Mouse (Mus musculus) effector memory CD4-positive, alpha-beta T cell, adult 7 months (primary cell): ENCODE results near the gene Prrt4. TPM values are rescaled to one million over a fixed set of nuclear protein-coding genes. Genes with fewer than 3 reads are reported as not detected.

Source experiments
- polyA plus RNA-seq: library from polyadenylated mRNA; unstranded; fragments of 100-300 nt; shearing (Covaris generic); gene quantifications from one replicate; pipeline ENCODE4 v1.2.1, GENCODE M21; 2017

Prrt4 gene
- polyA plus RNA-seq: 0.48 TPM

DNA sequence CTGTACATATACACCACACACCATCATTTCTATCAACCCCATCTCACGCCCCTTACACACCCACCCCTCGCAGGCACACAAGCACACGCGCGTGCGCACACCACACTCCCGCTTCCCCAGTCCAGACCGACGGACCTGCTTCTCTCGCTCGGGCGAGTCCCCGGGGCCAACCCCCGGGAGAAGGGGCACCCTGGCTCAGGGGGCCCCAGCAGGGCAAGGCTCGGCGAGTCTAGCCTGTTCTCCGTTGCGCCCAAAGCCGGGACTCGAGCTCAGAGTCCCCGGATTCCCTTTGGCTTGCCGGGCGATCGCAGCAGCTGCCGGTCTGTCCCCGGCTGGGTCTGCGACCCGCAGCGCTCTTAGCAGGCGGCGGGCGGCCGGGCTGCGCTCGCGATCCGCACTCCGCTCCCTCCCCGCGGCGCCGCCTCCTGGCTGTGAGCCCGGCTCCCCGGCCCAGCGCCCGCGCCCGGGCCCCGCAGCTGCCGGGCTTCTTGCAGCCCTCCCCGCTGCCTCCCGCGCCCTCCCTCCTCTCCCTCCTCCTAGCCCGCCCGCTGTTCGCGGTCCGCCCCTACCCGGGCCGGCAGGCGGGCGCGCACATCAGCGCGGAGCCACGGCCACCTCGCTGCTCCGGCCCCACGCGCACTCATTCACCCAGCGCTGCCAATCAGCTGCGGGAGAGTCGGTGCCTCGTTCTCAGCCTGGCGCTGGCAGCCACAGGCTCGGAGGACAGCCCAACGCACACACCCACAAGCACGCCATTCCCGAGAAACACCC, at the start of gene Prrt4:
TSS of gene Prrt4 (minus strand) at position 697 of the 771 bp plus-strand sequence.

DNA sequence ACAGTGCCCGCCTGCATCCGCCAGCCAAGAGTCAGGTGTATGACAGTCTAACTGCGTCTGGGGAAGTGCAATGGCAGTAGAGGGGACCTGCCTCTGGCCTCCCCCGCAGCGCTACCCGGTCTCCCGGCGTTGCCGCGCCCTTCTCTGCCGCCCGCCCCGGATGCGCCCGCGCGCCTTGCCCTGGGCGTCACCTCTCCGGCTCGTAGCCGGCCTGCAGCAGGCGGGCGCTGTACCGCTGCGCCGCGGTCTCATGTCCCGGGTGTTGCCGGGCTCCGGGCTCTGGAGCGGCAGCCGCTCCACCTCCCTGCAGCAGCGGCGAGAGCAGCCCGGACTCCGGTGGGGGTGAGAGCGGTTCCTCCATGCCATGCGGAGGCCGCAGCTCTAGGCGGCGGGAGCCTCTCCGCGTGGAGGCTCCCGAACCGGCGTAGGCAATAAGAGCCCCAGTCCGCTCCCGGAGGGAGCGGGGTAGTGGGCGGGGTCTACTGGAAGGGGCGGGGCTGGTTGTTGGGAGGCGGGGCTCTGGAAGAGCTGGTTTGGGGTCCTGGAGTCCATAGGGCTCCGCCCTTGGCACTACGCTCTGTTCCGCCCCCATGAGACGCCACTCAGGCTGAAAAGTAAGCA, 36.6 kb upstream of the Prrt4 start, which contains the start of gene Impdh1:
TSS of gene Impdh1 (minus strand) at position 484 of the 621 bp plus-strand sequence.

DNA sequence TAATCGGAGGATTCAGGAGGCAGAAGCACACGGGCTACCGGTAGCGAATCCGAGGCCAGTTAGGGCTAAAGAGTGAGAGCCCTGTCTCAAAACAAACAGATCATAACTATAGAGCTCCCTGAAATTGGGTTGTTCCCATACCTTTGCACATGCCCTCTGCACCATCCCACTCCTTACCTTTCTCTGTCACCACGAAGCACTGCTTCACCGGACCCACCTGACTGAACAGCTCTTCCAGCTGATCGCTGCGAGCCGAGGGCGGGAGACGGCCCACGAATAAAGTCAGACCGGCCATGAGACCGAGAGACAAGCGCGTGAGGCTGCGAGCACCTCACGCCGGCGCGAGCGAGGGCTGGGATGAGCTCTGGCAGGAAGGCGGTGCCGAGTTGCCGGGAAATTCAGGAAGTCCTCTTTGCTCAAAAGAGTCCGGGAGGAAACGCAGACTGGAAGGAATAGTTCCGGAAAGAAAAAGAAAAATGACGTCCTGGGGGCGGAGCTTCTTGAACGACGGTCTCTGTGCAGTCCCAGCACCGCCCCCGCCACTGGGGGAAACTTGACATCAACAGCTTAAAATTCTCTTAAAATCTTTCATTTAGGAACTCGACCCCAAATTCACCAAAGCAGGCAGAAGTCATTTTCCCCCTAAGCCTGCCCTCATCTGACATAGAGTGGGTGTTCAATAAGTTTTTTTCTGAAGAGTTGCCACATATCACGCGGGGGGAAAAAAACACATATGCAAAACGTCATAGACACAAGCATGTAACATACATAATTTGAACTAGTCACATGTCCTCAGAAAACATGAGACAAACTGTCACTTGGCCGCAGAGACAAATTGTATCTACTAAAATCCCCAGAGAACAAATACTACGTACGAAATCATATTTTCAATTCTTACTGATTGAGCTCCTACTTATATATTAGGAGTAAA, 14.8 kb downstream of the Prrt4 start, which contains the start of gene Rbm28:
TSS of gene Rbm28 (minus strand) at position 693 of the 931 bp plus-strand sequence.

Other genes with a start within 250 kb of the Prrt4 start
- not detected for gene Lep, start 119.4 kb downstream of the Prrt4 start, polyA plus RNA-seq
- 63.0 TPM for gene Rbm28, start 14.6 kb downstream of the Prrt4 start, polyA plus RNA-seq
- 117 TPM for gene Impdh1, start 36.8 kb upstream of the Prrt4 start, polyA plus RNA-seq
- 229 TPM for gene Hilpda, start 92.9 kb upstream of the Prrt4 start, polyA plus RNA-seq
- gene Fam71f2, start 100.0 kb upstream of the Prrt4 start, polyA plus RNA-seq: 0.52 TPM
- gene Fam71f1, start 139.6 kb upstream of the Prrt4 start, polyA plus RNA-seq: not detected
- 76.9 TPM for gene Calu, start 168.5 kb upstream of the Prrt4 start, polyA plus RNA-seq
- gene Opn1sw, start 208.9 kb upstream of the Prrt4 start, polyA plus RNA-seq: not detected
- gene Ccdc136, start 216.7 kb upstream of the Prrt4 start, polyA plus RNA-seq: 1.9 TPM